Mouse (Mus musculus) embryonic facial prominence, embryonic 15.5 days (tissue): ENCODE results near the gene Krcc1. TPM values are rescaled to one million over a fixed set of nuclear protein-coding genes. Genes with fewer than 3 reads are reported as not detected.

Experiments used
- ATAC-seq: fragments of 200-750 bp; cut with Nextera tagmentation; 2 replicates; pipeline ENCODE4 v1.8.0; 2017; ENCODE audit warnings: low read depth, moderate TSS enrichment; ENCODE audit not compliant: insufficient number of reproducible peaks, low FRiP score, low TSS enrichment
- H3K27ac ChIP-seq: fragments of 300-500 bp; sonication (generic); replicated peaks from 2 replicates; pipeline ENCODE4 v1.5.1; 2015; ENCODE audit warnings: mild to moderate bottlenecking, inconsistent platforms
- H3K27me3 ChIP-seq: fragments of 300-500 bp; sonication (generic); 2 replicates; pipeline ENCODE4 v1.6.1; 2015; ENCODE audit warnings: inconsistent platforms
- H3K36me3 ChIP-seq: fragments of 300-500 bp; sonication (generic); 2 replicates; pipeline ENCODE4 v1.6.1; 2015; ENCODE audit warnings: mild to moderate bottlenecking, inconsistent platforms
- H3K4me1 ChIP-seq: fragments of 300-500 bp; sonication (generic); 2 replicates; pipeline ENCODE4 v1.6.1; 2015; ENCODE audit warnings: inconsistent platforms
- H3K4me2 ChIP-seq: fragments of 300-500 bp; sonication (generic); replicated peaks from 2 replicates; pipeline ENCODE4 v1.6.1; 2015; ENCODE audit warnings: mild to moderate bottlenecking, inconsistent platforms
- H3K4me3 ChIP-seq: fragments of 300-500 bp; sonication (generic); replicated peaks from 2 replicates; pipeline ENCODE4 v1.5.1; 2015; ENCODE audit warnings: mild to moderate bottlenecking, inconsistent platforms
- H3K9ac ChIP-seq: fragments of 300-500 bp; sonication (generic); 2 replicates; pipeline ENCODE4 v1.6.1; 2015; ENCODE audit warnings: inconsistent platforms
- H3K9me3 ChIP-seq: fragments of 300-500 bp; sonication (generic); replicated peaks from 2 replicates; pipeline ENCODE4 v1.6.1; 2016; ENCODE audit warnings: inconsistent platforms
- WGBS: fragments of 180-500 bp; shearing (Covaris S2); methylation state at CpG from one replicate; pipeline ENCODE4 v1.1.7; 2015; 5-methylcytosine and 5-hydroxymethylcytosine counted together
- polyA plus RNA-seq: library from polyadenylated mRNA; unstranded; fragments of >200 nt; fragmentation: Nextera tagmentation; extraction: Ambion mirVana; gene quantifications from 2 replicates; pipeline ENCODE4 v1.2.1, GENCODE M21; 2015

The Krcc1 gene
- 47.3 and 52.1 TPM in 2 replicates for polyA plus RNA-seq

- Histone ChIP-seq H3K27ac (peak within 1 kb of the TSS; percentile 97), H3K27me3 (no peaks in the 10 kb centered on the region), H3K9me3 (no peaks in the 10 kb centered on the region), H3K4me2 (peak within 1 kb of the TSS; percentile 51), H3K36me3 (no peaks in the 10 kb centered on the region), H3K4me3 (peak within 1 kb of the TSS; percentile 92), H3K9ac (peak within 1 kb of the TSS; percentile 97), H3K4me1 (peaks cover 6% of the 10 kb centered on the region)
- ATAC-seq = peak; percentile 93
- 0% methylated on average over 67 of the region's 84 CpGs for WGBS
Observed at GRCm38 (mm10) chr6:71271389-71272315, at the start of gene Krcc1. Gene Krcc1 (plus strand): TSS chr6:71271677.

GRCm38 (mm10) chr6:71224184-71224943 is 47.1 kb upstream of the Krcc1 start:
- H3K4me3 ChIP-seq = no peak overlapping the region
- H3K27ac ChIP-seq = no peak overlapping the region
- no peak overlapping the region for H3K4me2 ChIP-seq
- no peaks in the 10 kb centered on the region for H3K9me3 ChIP-seq
- no peak for ATAC-seq
- H3K4me1 ChIP-seq = peaks cover 4% of the 10 kb centered on the region; the same call in 1 of the 2 replicates
- no peaks in the 10 kb centered on the region for H3K36me3 ChIP-seq
- H3K27me3 ChIP-seq = no peaks in the 10 kb centered on the region
- whole genome bisulfite sequencing = 65% methylated on average over 3 of the region's 3 CpGs
- H3K9ac ChIP-seq = no peak overlapping the region

GRCm38 (mm10) chr6:71226544-71226943 is 44.9 kb upstream of the Krcc1 start:
- H3K9ac ChIP-seq = no peak overlapping the region
- WGBS = 33% methylated on average over 6 of the region's 6 CpGs
- no peak for ATAC-seq
- H3K27ac ChIP-seq = no peak overlapping the region
- no peak overlapping the region for H3K4me3 ChIP-seq
- H3K27me3 ChIP-seq = no peaks in the 10 kb centered on the region
- peaks cover 4% of the 10 kb centered on the region; the same call in 1 of the 2 replicates for H3K4me1 ChIP-seq
- H3K36me3 ChIP-seq = no peaks in the 10 kb centered on the region
- H3K9me3 ChIP-seq = no peaks in the 10 kb centered on the region
- H3K4me2 ChIP-seq = no peak overlapping the region

- no peak overlapping the region for H3K27ac ChIP-seq
Observed at GRCm38 (mm10) chr6:71227157-71227770, 44.2 kb upstream of the Krcc1 start.

GRCm38 (mm10) chr6:71235121-71235520 is 36.4 kb upstream of the Krcc1 start:
- no peaks in the 10 kb centered on the region for H3K27me3 ChIP-seq
- H3K4me2 ChIP-seq = no peak overlapping the region
- 79% methylated on average over 13 of the region's 13 CpGs for WGBS
- H3K4me3 ChIP-seq = no peak overlapping the region
- no peak overlapping the region for H3K27ac ChIP-seq
- no peaks in the 10 kb centered on the region for H3K36me3 ChIP-seq
- no peak for ATAC-seq
- H3K4me1 ChIP-seq = no peaks in the 10 kb centered on the region
- H3K9me3 ChIP-seq = no peaks in the 10 kb centered on the region
- H3K9ac ChIP-seq = no peak overlapping the region

More at GRCm38 (mm10) chr6:71227157-71227770, 44.2 kb upstream of the Krcc1 start:
- Histone ChIP-seq H3K36me3 (no peaks in the 10 kb centered on the region), H3K27me3 (no peaks in the 10 kb centered on the region), H3K9me3 (no peaks in the 10 kb centered on the region), H3K4me3 (no peak overlapping the region), H3K4me2 (no peak overlapping the region), H3K9ac (no peak overlapping the region), H3K4me1 (peaks cover 4% of the 10 kb centered on the region; the same call in 1 of the 2 replicates)
- ATAC-seq = no peak; the same call in 1 of the 2 replicates
- 10% methylated on average over 7 of the region's 7 CpGs for WGBS

- Histone ChIP-seq H3K4me3 (no peak overlapping the region), H3K9ac (no peak overlapping the region), H3K27ac (no peak overlapping the region), H3K27me3 (no peaks in the 10 kb centered on the region), H3K36me3 (no peaks in the 10 kb centered on the region), H3K4me1 (no peaks in the 10 kb centered on the region), H3K4me2 (no peak overlapping the region), H3K9me3 (no peaks in the 10 kb centered on the region)
- ATAC-seq = no peak
- WGBS = 79% methylated on average over 3 of the region's 3 CpGs
Observed at GRCm38 (mm10) chr6:71235944-71236343, 35.5 kb upstream of the Krcc1 start.

- H3K27me3 ChIP-seq = no peaks in the 10 kb centered on the region
- no peak overlapping the region for H3K27ac ChIP-seq
- H3K4me3 ChIP-seq = no peak overlapping the region
- 79% methylated on average over 6 of the region's 6 CpGs for WGBS
- ATAC-seq = no peak
- no peak overlapping the region for H3K4me2 ChIP-seq
- no peaks in the 10 kb centered on the region for H3K4me1 ChIP-seq
- no peak overlapping the region for H3K9ac ChIP-seq
- H3K36me3 ChIP-seq = no peaks in the 10 kb centered on the region
- no peaks in the 10 kb centered on the region for H3K9me3 ChIP-seq
Observed at GRCm38 (mm10) chr6:71236506-71236905, 35.0 kb upstream of the Krcc1 start.

GRCm38 (mm10) chr6:71237031-71237431 is 34.4 kb upstream of the Krcc1 start:
- Histone ChIP-seq H3K4me1 (no peaks in the 10 kb centered on the region), H3K27me3 (no peaks in the 10 kb centered on the region), H3K9me3 (no peaks in the 10 kb centered on the region), H3K4me3 (no peak overlapping the region), H3K36me3 (no peaks in the 10 kb centered on the region), H3K27ac (no peak overlapping the region), H3K9ac (no peak overlapping the region), H3K4me2 (no peak overlapping the region)
- WGBS = 86% methylated on average over 6 of the region's 6 CpGs
- ATAC-seq = no peak

- no peaks in the 10 kb centered on the region for H3K27me3 ChIP-seq
- 88% methylated on average over 26 of the region's 26 CpGs for WGBS
- no peak for ATAC-seq
- H3K9ac ChIP-seq = no peak overlapping the region
- no peak overlapping the region for H3K4me3 ChIP-seq
- no peak overlapping the region for H3K27ac ChIP-seq
- no peaks in the 10 kb centered on the region for H3K9me3 ChIP-seq
- no peaks in the 10 kb centered on the region for H3K36me3 ChIP-seq
- H3K4me2 ChIP-seq = no peak overlapping the region
- no peaks in the 10 kb centered on the region for H3K4me1 ChIP-seq
Observed at GRCm38 (mm10) chr6:71239069-71239750, 32.3 kb upstream of the Krcc1 start.

- Histone ChIP-seq H3K27me3 (no peaks in the 10 kb centered on the region), H3K4me1 (no peaks in the 10 kb centered on the region), H3K4me3 (no peak overlapping the region), H3K9me3 (no peaks in the 10 kb centered on the region), H3K4me2 (no peak overlapping the region), H3K27ac (no peak overlapping the region), H3K9ac (no peak overlapping the region), H3K36me3 (no peaks in the 10 kb centered on the region)
- 69% methylated on average over 7 of the region's 7 CpGs for WGBS
- no peak for ATAC-seq
Observed at GRCm38 (mm10) chr6:71240831-71241230, 30.6 kb upstream of the Krcc1 start.
